Mouse (Mus musculus) embryonic facial prominence, embryonic 11.5 days (tissue): Measurements from ENCODE around the gene Aamdc. TPM values are rescaled to one million over a fixed set of nuclear protein-coding genes. Genes with fewer than 3 reads are reported as not detected.

Experiments
- ATAC-seq: fragments of 200-750 bp; cut with Nextera tagmentation; replicated peaks from 2 replicates; pipeline ENCODE4 v1.8.0; 2017; ENCODE audit warnings: low read depth; ENCODE audit not compliant: insufficient number of reproducible peaks, low FRiP score, low TSS enrichment
- DNase-seq: peaks from one replicate; pipeline ENCODE4 v3.0.0-alpha.2; 2015; ENCODE audit warnings: low spot score
- H3K27ac ChIP-seq: fragments of 300-500 bp; sonication (generic); replicated peaks from 2 replicates; pipeline ENCODE4 v1.5.1; 2014; ENCODE audit warnings: mild to moderate bottlenecking, low read depth, low read length, control low read depth
- H3K27me3 ChIP-seq: fragments of 300-500 bp; sonication (generic); 2 replicates; pipeline ENCODE4 v1.6.1; 2014; ENCODE audit warnings: mild to moderate bottlenecking, low read length, moderate library complexity, mixed read lengths; ENCODE audit not compliant: control insufficient read depth, insufficient read depth
- H3K36me3 ChIP-seq: fragments of 300-500 bp; sonication (generic); replicated peaks from 2 replicates; pipeline ENCODE4 v1.6.1; 2014; ENCODE audit warnings: low read depth, mild to moderate bottlenecking, low read length, moderate library complexity, mixed read lengths; ENCODE audit not compliant: control insufficient read depth, insufficient read depth
- H3K4me1 ChIP-seq: fragments of 300-500 bp; sonication (generic); 2 replicates; pipeline ENCODE4 v1.6.1; 2014; ENCODE audit warnings: low read length, mixed read lengths; ENCODE audit not compliant: control insufficient read depth, insufficient read depth
- H3K4me2 ChIP-seq: fragments of 300-500 bp; sonication (generic); 2 replicates; pipeline ENCODE4 v1.6.1; 2014; ENCODE audit warnings: low read depth, mild to moderate bottlenecking, control low read depth, low read length, moderate library complexity
- H3K4me3 ChIP-seq: fragments of 300-500 bp; sonication (generic); 2 replicates; pipeline ENCODE4 v1.5.1; 2014; ENCODE audit warnings: low read depth, low read length, control low read depth
- H3K9ac ChIP-seq: fragments of 300-500 bp; sonication (generic); replicated peaks from 2 replicates; pipeline ENCODE4 v1.6.1; 2014; ENCODE audit warnings: mild to moderate bottlenecking, control low read depth, low read length
- H3K9me3 ChIP-seq: fragments of 300-500 bp; sonication (generic); replicated peaks from 2 replicates; pipeline ENCODE4 v1.6.1; 2016; ENCODE audit warnings: mild to moderate bottlenecking, low read length, inconsistent platforms, mixed read lengths; ENCODE audit not compliant: control insufficient read depth
- WGBS: fragments of 180-500 bp; shearing (Covaris S2); extraction: QIAGEN DNeasy Blood & Tissue Kit; methylation state at CpG from one replicate; pipeline ENCODE4 v1.1.7; 2014; 5-methylcytosine and 5-hydroxymethylcytosine counted together
- polyA plus RNA-seq: library from polyadenylated mRNA; unstranded; fragments of >200 nt; fragmentation: Nextera tagmentation; extraction: Ambion mirVana; gene quantifications from 2 replicates; pipeline ENCODE4 v1.2.1, GENCODE M21; 2014

The Aamdc gene
- 37.2 and 43.5 TPM in 2 replicates for polyA plus RNA-seq

- peak within 1 kb of the TSS; percentile 76 for H3K4me2 ChIP-seq
- H3K9me3 ChIP-seq, result no peaks in the 10 kb centered on the region
- no peaks in the 10 kb centered on the region for H3K27me3 ChIP-seq
- WGBS, result 1% methylated on average over 56 of the region's 68 CpGs
- DNase-seq, result peak; percentile 98
- ATAC-seq, result peak; percentile 96
- H3K9ac ChIP-seq, result peak within 1 kb of the TSS; percentile 99
- H3K4me1 ChIP-seq, result no peaks in the 10 kb centered on the region
- H3K27ac ChIP-seq, result peak within 1 kb of the TSS; percentile 98
- peak within 1 kb of the TSS; percentile 100 for H3K4me3 ChIP-seq
- no peaks in the 10 kb centered on the region for H3K36me3 ChIP-seq
These were observed at the start of gene Aamdc, which contains the start of gene Rsf1 for GRCm38 (mm10) chr7:97579067-97579975. Aamdc (minus strand) TSS chr7:97579497. Rsf1 (plus strand) TSS chr7:97579889.

GRCm38 (mm10) chr7:97623402-97623801, 44.1 kb upstream of the Aamdc start:
- no peaks in the 10 kb centered on the region for H3K27me3 ChIP-seq
- no peak for ATAC-seq
- no peak for DNase-seq
- no peak overlapping the region for H3K9ac ChIP-seq
- H3K4me2 ChIP-seq, result no peak overlapping the region
- H3K9me3 ChIP-seq, result no peaks in the 10 kb centered on the region
- H3K4me1 ChIP-seq, result no peaks in the 10 kb centered on the region
- H3K36me3 ChIP-seq, result no peaks in the 10 kb centered on the region
- no peak overlapping the region for H3K4me3 ChIP-seq
- H3K27ac ChIP-seq, result no peak overlapping the region

GRCm38 (mm10) chr7:97622676-97623075, 43.4 kb upstream of the Aamdc start:
- no peak overlapping the region for H3K9ac ChIP-seq
- no peak overlapping the region for H3K4me3 ChIP-seq
- H3K36me3 ChIP-seq, result peaks cover 2% of the 10 kb centered on the region; the same call in 1 of the 2 replicates
- ATAC-seq, result no peak
- H3K9me3 ChIP-seq, result no peaks in the 10 kb centered on the region
- H3K27ac ChIP-seq, result no peak overlapping the region
- 94% methylated on average over 1 of the region's 1 CpGs for WGBS
- no peak overlapping the region for H3K4me2 ChIP-seq
- H3K4me1 ChIP-seq, result no peaks in the 10 kb centered on the region
- H3K27me3 ChIP-seq, result no peaks in the 10 kb centered on the region
- no peak for DNase-seq

GRCm38 (mm10) chr7:97621346-97621745, 42.0 kb upstream of the Aamdc start:
- Histone ChIP-seq H3K27ac (no peak overlapping the region), H3K4me1 (no peaks in the 10 kb centered on the region), H3K36me3 (peaks cover 3% of the 10 kb centered on the region; the same call in 1 of the 2 replicates), H3K4me2 (no peak overlapping the region), H3K9ac (no peak overlapping the region), H3K9me3 (no peaks in the 10 kb centered on the region), H3K4me3 (no peak overlapping the region), H3K27me3 (no peaks in the 10 kb centered on the region)
- DNase-seq (no peak), ATAC-seq (no peak)
- WGBS, result 98% methylated on average over 5 of the region's 5 CpGs

- DNase-seq (no peak), ATAC-seq (no peak)
- no peaks in the 10 kb centered on the region for H3K9me3 ChIP-seq
- 96% methylated on average over 2 of the region's 2 CpGs for WGBS
- no peak overlapping the region for H3K4me2 ChIP-seq
- no peaks in the 10 kb centered on the region for H3K27me3 ChIP-seq
- no peaks in the 10 kb centered on the region for H3K36me3 ChIP-seq
- H3K4me1 ChIP-seq, result no peaks in the 10 kb centered on the region
- no peak overlapping the region for H3K4me3 ChIP-seq
- no peak overlapping the region for H3K9ac ChIP-seq
- no peak overlapping the region for H3K27ac ChIP-seq
These were observed 19.3 kb upstream of the Aamdc start for GRCm38 (mm10) chr7:97598548-97598947.

GRCm38 (mm10) chr7:97593535-97593934, 14.2 kb upstream of the Aamdc start:
- Histone ChIP-seq H3K36me3 (no peaks in the 10 kb centered on the region; the same call in 1 of the 2 replicates), H3K9ac (no peak overlapping the region), H3K4me3 (no peak overlapping the region), H3K27me3 (no peaks in the 10 kb centered on the region), H3K27ac (no peak overlapping the region), H3K9me3 (no peaks in the 10 kb centered on the region), H3K4me1 (no peaks in the 10 kb centered on the region), H3K4me2 (no peak overlapping the region)
- DNase-seq (no peak), ATAC-seq (no peak)
- WGBS, result 85% methylated on average over 2 of the region's 2 CpGs

- ATAC-seq (no peak), DNase-seq (no peak)
- Histone ChIP-seq H3K9me3 (no peaks in the 10 kb centered on the region), H3K4me3 (no peak overlapping the region), H3K27me3 (no peaks in the 10 kb centered on the region), H3K4me1 (no peaks in the 10 kb centered on the region), H3K9ac (no peak overlapping the region), H3K27ac (no peak overlapping the region), H3K36me3 (no peaks in the 10 kb centered on the region; the same call in 1 of the 2 replicates), H3K4me2 (no peak overlapping the region)
- WGBS, result 96% methylated on average over 4 of the region's 4 CpGs
These were observed 13.1 kb upstream of the Aamdc start for GRCm38 (mm10) chr7:97592396-97592795.

GRCm38 (mm10) chr7:97591336-97591735, 12.0 kb upstream of the Aamdc start:
- Histone ChIP-seq H3K27me3 (no peaks in the 10 kb centered on the region), H3K36me3 (no peaks in the 10 kb centered on the region; the same call in 1 of the 2 replicates)
- WGBS, result 91% methylated on average over 6 of the region's 6 CpGs

More at GRCm38 (mm10) chr7:97591336-97591735, 12.0 kb upstream of the Aamdc start:
- no peaks in the 10 kb centered on the region for H3K4me1 ChIP-seq
- H3K9me3 ChIP-seq, result no peaks in the 10 kb centered on the region
- no peak overlapping the region for H3K27ac ChIP-seq
- DNase-seq (no peak), ATAC-seq (peak; percentile 58; the same call in 1 of the 2 replicates)
- H3K4me2 ChIP-seq, result no peak overlapping the region
- H3K9ac ChIP-seq, result no peak overlapping the region
- no peak overlapping the region for H3K4me3 ChIP-seq
